Mouse (Mus musculus) embryonic facial prominence, embryonic 14.5 days (tissue): ENCODE results near the gene Eml4. TPM values are rescaled to one million over a fixed set of nuclear protein-coding genes. Genes with fewer than 3 reads are reported as not detected.
A peak's percentile ranks its signal among the peaks of the same experiment; 100 is the strongest.

Experiments
- ATAC-seq: fragments of 200-750 bp; cut with Nextera tagmentation; 2 replicates; pipeline ENCODE4 v1.8.0; 2017; ENCODE audit warnings: low read depth, moderate number of reproducible peaks, moderate TSS enrichment
- DNase-seq: peaks from one replicate; pipeline ENCODE4 v3.0.0-alpha.2; 2015; ENCODE audit warnings: low spot score
- H3K27ac ChIP-seq: fragments of 300-500 bp; sonication (generic); replicated peaks from 2 replicates; pipeline ENCODE4 v1.5.1; 2014; ENCODE audit warnings: low read depth, mild to moderate bottlenecking, low read length, moderate library complexity
- H3K27me3 ChIP-seq: fragments of 300-500 bp; sonication (generic); replicated peaks from 2 replicates; pipeline ENCODE4 v1.6.1; 2014; ENCODE audit warnings: low read length; ENCODE audit not compliant: control insufficient read depth, insufficient read depth
- H3K36me3 ChIP-seq: fragments of 300-500 bp; sonication (generic); 2 replicates; pipeline ENCODE4 v1.6.1; 2014; ENCODE audit warnings: low read length, mixed read lengths; ENCODE audit not compliant: control insufficient read depth, insufficient read depth
- H3K4me1 ChIP-seq: fragments of 300-500 bp; sonication (generic); 2 replicates; pipeline ENCODE4 v1.6.1; 2014; ENCODE audit warnings: antibody characterized with exemption, low read length; ENCODE audit not compliant: control insufficient read depth, insufficient read depth
- H3K4me2 ChIP-seq: fragments of 300-500 bp; sonication (generic); 2 replicates; pipeline ENCODE4 v1.6.1; 2014; ENCODE audit warnings: low read depth, mild to moderate bottlenecking, low read length, moderate library complexity, mixed read lengths
- H3K4me3 ChIP-seq: fragments of 300-500 bp; sonication (generic); 2 replicates; pipeline ENCODE4 v1.5.1; 2014; ENCODE audit warnings: low read depth, mild to moderate bottlenecking, low read length
- H3K9ac ChIP-seq: fragments of 300-500 bp; sonication (generic); 2 replicates; pipeline ENCODE4 v1.6.1; 2014; ENCODE audit warnings: low read depth, mild to moderate bottlenecking, low read length, moderate library complexity, mixed read lengths
- H3K9me3 ChIP-seq: fragments of 300-500 bp; sonication (generic); 2 replicates; pipeline ENCODE4 v1.6.1; 2016; ENCODE audit warnings: low read length; ENCODE audit not compliant: control insufficient read depth
- WGBS: fragments of 180-500 bp; shearing (Covaris S2); extraction: QIAGEN DNeasy Blood & Tissue Kit; methylation state at CpG from one replicate; pipeline ENCODE4 v1.1.7; 2014; 5-methylcytosine and 5-hydroxymethylcytosine counted together
- polyA plus RNA-seq: library from polyadenylated mRNA; unstranded; fragments of >200 nt; fragmentation: Nextera tagmentation; extraction: Ambion mirVana; gene quantifications from 2 replicates; pipeline ENCODE4 v1.2.1, GENCODE M21; 2014

Gene Eml4
- polyA plus RNA-seq, 1 experiment from 2014 or later: 35.3 TPM

DNA sequence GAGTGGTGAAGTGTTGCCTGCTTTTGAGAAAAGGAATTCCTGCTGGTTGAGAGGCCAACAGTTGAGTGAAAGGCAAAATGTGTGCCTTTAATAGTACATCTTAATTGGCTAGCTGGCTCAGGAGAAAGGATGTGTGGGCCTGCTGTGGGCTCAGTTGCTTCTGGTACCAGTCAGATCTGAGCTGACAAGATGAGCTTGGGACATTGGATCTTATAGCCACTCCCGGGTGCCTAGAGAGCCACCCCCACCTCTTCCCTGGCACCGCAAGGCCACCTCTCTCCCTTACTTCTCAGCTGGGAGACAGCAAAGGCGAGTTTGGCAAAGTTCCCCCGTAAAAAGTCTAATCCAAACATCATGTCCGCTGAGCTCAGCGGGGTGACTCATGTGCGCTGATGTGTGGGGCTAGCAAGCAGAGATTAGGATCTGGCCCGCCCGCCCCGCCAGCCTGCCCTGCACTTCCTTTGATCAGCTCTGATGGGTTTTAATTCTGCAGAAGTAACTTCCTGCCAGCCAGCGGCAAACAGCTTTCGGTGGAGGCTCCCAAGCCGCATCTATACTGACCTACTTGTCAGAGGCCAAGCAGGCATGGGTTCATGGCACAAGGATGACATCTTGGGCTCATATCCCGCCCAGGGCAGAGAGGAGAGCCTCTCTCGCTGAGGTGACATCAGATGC lies 38.4 kb upstream of the Eml4 start:
- 4% methylated on average over 15 of the region's 15 CpGs for WGBS
- DNase-seq (peak; percentile 83), ATAC-seq (peak; percentile 53)
- Histone ChIP-seq H3K9ac (0 out of 2 replicates have a peak overlapping the region, but pooled peaks have one; percentile 25), H3K4me3 (no peak overlapping the region; the same call in 1 of the 2 replicates), H3K9me3 (no peaks in the 10 kb centered on the region), H3K4me2 (peak overlapping the region; percentile 46), H3K36me3 (no peaks in the 10 kb centered on the region), H3K4me1 (peaks cover 20% of the 10 kb centered on the region), H3K27ac (peak overlapping the region; percentile 79), H3K27me3 (no peaks in the 10 kb centered on the region)

- peak; percentile 55 for ATAC-seq
- 31% methylated on average over 8 of the region's 8 CpGs for WGBS
- Histone ChIP-seq H3K9ac (no peak overlapping the region), H3K9me3 (no peaks in the 10 kb centered on the region), H3K4me2 (peak overlapping the region; percentile 46; the same call in 1 of the 2 replicates), H3K4me3 (no peak overlapping the region), H3K4me1 (peaks cover 20% of the 10 kb centered on the region), H3K36me3 (no peaks in the 10 kb centered on the region), H3K27me3 (no peaks in the 10 kb centered on the region), H3K27ac (peak overlapping the region; percentile 79; the same call in 1 of the 2 replicates)
- peak; percentile 78 for DNase-seq
These were observed 37.6 kb upstream of the Eml4 start for GRCm38 (mm10) chr17:83313046-83313689.

- H3K27ac ChIP-seq: no peak overlapping the region
- ATAC-seq: no peak
- 40% methylated on average over 4 of the region's 4 CpGs for WGBS
These were observed 35.3 kb upstream of the Eml4 start for GRCm38 (mm10) chr17:83315476-83315875.

DNA sequence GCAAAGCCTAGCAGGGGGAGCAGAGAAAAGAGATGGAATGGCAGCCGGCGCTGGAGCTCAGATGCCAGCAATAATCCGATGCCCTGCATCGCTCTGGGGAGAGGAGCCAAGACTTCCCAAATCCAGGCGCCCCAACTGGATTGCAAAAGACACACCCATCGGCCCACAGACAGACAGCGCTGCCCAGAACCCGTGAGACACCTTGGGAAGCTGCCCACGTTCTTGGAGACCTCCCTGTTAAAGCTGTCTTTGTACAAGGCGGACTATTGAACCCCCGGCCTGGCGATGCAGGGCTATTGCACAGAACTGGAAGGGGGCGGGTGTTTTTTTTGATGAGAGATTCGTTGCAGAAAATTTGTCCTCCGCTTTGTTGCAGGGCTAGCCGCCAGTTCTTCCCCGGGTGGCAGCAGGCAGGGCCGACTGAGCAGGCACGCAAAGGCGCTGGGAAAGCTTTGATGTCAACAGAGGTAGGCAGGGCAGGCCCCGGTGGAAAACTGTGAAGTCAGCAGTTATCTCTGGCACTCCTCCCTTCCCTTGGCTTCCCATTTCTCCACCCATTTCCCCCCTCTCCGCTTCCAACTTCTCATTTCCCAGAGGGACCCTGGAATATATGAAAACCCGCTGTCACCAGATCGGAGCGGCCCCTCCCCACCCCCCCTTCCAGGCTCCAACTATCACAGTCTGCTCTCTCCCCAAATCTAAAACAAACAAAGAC lies 28.0 kb upstream of the Eml4 start:
- no peaks in the 10 kb centered on the region for H3K27me3 ChIP-seq
- 3% methylated on average over 24 of the region's 25 CpGs for WGBS
- peaks cover 8% of the 10 kb centered on the region; the same call in 1 of the 2 replicates for H3K9me3 ChIP-seq
- no peaks in the 10 kb centered on the region for H3K36me3 ChIP-seq
- peaks cover 20% of the 10 kb centered on the region for H3K4me1 ChIP-seq
- DNase-seq (peak; percentile 87), ATAC-seq (peak; percentile 66)
- peak overlapping the region; percentile 85 for H3K27ac ChIP-seq
- peak overlapping the region; percentile 56 for H3K4me2 ChIP-seq
- peak overlapping the region; percentile 19 for H3K4me3 ChIP-seq
- peak overlapping the region; percentile 50 for H3K9ac ChIP-seq

More at GRCm38 (mm10) chr17:83315476-83315875, 35.3 kb upstream of the Eml4 start:
- no peak for DNase-seq
- Histone ChIP-seq H3K4me1 (peaks cover 20% of the 10 kb centered on the region), H3K9me3 (peaks cover 8% of the 10 kb centered on the region; the same call in 1 of the 2 replicates), H3K4me2 (no peak overlapping the region), H3K36me3 (no peaks in the 10 kb centered on the region), H3K4me3 (no peak overlapping the region), H3K9ac (no peak overlapping the region), H3K27me3 (no peaks in the 10 kb centered on the region)

- Histone ChIP-seq H3K36me3 (no peaks in the 10 kb centered on the region), H3K4me3 (no peak overlapping the region), H3K27ac (peak overlapping the region; percentile 85), H3K4me2 (peak overlapping the region; percentile 56), H3K4me1 (peaks cover 20% of the 10 kb centered on the region), H3K9ac (peak overlapping the region; percentile 15; the same call in 1 of the 2 replicates), H3K9me3 (peaks cover 8% of the 10 kb centered on the region; the same call in 1 of the 2 replicates), H3K27me3 (no peaks in the 10 kb centered on the region)
- ATAC-seq: no peak
- DNase-seq: peak; percentile 53
- WGBS: 36% methylated on average over 19 of the region's 19 CpGs
These were observed 27.1 kb upstream of the Eml4 start for GRCm38 (mm10) chr17:83323410-83324268.

DNA sequence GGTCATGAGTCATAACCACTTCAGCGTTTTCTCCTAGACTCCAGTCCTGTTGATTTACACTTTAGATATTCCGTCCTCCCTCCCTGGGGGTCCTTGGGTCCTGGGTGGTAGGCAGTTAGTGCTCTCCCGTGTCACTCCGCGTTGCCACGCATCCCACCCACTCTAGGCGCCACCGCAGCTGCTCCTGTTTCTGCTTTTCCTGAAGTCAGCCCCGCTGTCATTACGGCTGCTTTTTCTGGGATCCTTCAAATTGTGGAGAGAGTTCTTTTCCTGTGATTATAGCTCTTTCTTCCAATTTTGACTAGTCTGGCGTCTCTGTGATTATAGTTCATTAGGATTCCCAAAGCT lies 26.5 kb upstream of the Eml4 start:
- ATAC-seq (no peak), DNase-seq (no peak)
- 0 out of 2 replicates have a peak overlapping the region, but pooled peaks have one; percentile 56 for H3K4me2 ChIP-seq
- no peak overlapping the region for H3K4me3 ChIP-seq
- 0 out of 2 replicates have a peak overlapping the region, but pooled peaks have one; percentile 15 for H3K9ac ChIP-seq
- H3K27ac ChIP-seq: peak overlapping the region; percentile 85; the same call in 1 of the 2 replicates
- WGBS: 63% methylated on average over 11 of the region's 11 CpGs
- H3K36me3 ChIP-seq: no peaks in the 10 kb centered on the region
- H3K4me1 ChIP-seq: peaks cover 21% of the 10 kb centered on the region
- H3K27me3 ChIP-seq: no peaks in the 10 kb centered on the region
- H3K9me3 ChIP-seq: peaks cover 4% of the 10 kb centered on the region; the same call in 1 of the 2 replicates

DNA sequence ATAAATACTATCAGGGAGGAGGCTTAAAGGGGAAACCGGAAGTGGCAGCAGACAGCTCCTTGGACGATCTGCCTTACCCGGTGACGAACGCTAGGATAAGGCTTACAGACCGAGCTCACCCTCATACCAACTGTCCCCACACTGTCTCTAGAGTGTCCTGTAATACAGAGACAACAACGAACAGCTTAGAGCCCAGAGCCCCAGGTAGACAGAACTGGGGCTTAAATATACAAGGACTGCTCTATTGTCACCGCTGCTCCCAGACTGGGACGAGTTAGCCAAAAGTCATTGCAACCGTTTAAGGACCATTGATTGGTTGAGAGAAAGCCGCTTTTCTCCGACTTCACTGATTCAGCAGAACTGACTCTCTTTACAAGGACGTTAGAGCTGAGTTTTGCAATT lies 15.5 kb upstream of the Eml4 start:
- Histone ChIP-seq H3K9me3 (no peaks in the 10 kb centered on the region), H3K4me1 (peaks cover 4% of the 10 kb centered on the region), H3K9ac (no peak overlapping the region), H3K4me3 (no peak overlapping the region), H3K27ac (no peak overlapping the region), H3K36me3 (no peaks in the 10 kb centered on the region), H3K27me3 (no peaks in the 10 kb centered on the region), H3K4me2 (peak overlapping the region; percentile 13)
- 0 out of 2 replicates have a peak, but pooled peaks have one; percentile 22 for ATAC-seq
- WGBS: 36% methylated on average over 13 of the region's 13 CpGs
- no peak for DNase-seq
